Mouse (Mus musculus): ENCODE measurements around the gene Cela1. TPM values are rescaled to one million over a fixed set of nuclear protein-coding genes. Genes with fewer than 3 reads are reported as not detected.
A peak's percentile ranks its signal among the peaks of the same experiment; 100 is the strongest.

The Cela1 gene
- polyA plus RNA-seq, 2 experiments from 2014 or later, result 6.7 to 10.3 TPM

- no peak for ATAC-seq
Observed at GRCm38 (mm10) chr15:100703913-100704312, 16.2 kb upstream of the Cela1 start.

- ATAC-seq, result no peak
Observed at GRCm38 (mm10) chr15:100701856-100702255, 14.1 kb upstream of the Cela1 start.

GRCm38 (mm10) chr15:100701108-100701507, 13.4 kb upstream of the Cela1 start:
- ATAC-seq, result no peak

GRCm38 (mm10) chr15:100700424-100700823, 12.7 kb upstream of the Cela1 start:
- no peak for ATAC-seq

DNA sequence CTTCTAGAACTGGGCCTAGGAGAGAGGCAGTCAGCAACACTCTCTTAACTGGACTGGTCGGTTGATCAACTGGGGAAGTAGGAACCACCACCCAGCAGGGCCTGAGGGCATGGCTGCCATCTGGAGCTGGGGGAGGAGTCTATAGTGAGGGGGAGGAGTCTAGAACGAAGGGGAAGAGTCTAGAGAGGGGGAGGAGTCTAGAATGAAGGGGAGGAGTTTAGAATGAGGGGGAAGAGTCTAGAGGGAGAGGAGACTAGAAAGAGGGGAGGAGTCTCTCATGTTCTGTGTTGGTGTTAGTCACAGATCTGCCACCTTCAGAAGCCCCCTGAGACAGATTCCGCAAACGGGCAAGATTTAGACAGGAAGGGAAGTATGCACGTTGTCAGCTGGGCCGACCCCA, 11.7 kb upstream of the Cela1 start:
- no peak for ATAC-seq

- ATAC-seq, result no peak
Observed at GRCm38 (mm10) chr15:100698078-100698477, 10.4 kb upstream of the Cela1 start.

DNA sequence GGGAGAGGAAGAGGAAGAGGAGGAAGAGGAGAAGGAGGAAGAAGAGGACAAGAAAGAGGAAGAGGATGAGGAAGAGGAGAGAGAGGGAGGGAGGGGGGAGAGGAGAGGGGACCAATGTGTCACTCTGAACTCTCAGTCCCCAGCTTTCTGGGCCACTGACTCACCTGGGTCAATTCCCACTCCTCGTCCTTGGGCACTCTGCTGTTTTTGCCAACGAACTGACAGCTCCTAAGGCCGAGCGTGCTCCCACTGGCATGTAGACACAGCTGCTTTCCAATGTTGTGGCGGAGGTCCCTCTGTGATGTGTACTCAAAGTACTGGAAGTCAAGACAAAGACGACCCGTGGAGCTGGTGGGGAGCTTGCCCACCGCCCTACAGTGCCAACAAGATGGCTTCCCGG, 6.7 kb upstream of the Cela1 start:
- no peak for ATAC-seq

- no peak for ATAC-seq
Observed at GRCm38 (mm10) chr15:100691990-100692389, 4.3 kb upstream of the Cela1 start.

DNA sequence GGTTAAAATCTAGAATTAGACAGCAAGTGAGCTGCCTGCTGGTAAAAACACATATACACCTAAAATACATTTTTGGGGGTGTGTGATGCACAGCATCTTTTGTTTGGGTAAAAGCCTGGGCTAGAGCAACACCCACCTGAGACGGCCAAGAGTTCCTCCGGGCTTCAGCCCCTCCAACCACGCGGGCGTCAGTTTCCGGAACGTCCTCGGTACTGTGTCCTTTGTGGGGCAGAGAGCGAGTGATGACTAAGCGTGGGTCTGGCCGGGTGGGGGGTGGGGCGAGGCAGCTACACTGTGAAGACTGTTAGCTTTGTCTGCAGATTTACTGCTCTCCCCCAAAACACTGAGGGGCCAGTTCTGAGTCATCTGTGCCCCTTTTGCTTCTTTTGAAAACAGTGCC, 732 bp downstream of the Cela1 start:
- peak; percentile 53 for ATAC-seq

DNA sequence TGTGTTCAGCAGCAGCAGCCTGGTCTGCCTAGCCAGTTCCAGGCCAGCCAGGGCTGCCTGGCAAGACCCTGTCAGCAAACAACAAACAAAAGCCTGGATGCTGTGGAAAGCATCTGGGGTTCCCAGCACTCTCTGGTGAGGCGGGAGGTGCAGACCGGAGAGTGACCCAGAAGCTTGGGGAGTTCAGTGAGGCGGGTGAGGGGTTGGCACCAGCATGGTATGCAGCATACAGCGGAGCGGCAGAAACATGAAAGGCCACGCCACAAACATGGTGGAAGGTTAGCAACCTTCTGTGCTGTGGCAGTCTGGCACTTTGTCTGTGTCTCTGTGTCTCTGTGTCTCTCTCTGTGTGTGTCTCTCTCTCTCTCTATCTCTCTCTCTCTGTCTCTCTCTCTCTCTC, 1.3 kb downstream of the Cela1 start:
- no peak for ATAC-seq

DNA sequence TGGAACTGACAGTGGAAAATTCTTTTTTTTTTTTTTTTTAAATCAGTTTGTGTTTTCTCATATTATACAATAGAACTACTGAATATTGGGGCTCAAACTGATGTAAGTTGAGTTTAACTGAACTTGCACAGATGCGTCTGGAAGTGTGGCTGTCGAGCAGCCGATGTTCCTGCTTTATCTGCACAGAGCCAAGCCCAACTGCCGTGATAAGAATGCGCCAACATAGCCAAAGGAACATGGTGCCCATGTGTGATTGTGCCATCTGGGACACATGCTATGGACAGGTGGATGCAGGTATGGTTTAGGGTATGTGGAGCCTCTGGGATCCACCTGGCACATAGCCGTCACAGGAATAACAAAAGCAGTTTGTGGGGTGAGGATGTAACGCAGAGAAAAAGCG, 1.9 kb downstream of the Cela1 start:
- no peak for ATAC-seq

GRCm38 (mm10) chr15:100685255-100685654, 2.5 kb downstream of the Cela1 start:
- no peak for ATAC-seq

GRCm38 (mm10) chr15:100684450-100684849, 3.3 kb downstream of the Cela1 start:
- no peak for ATAC-seq

- ATAC-seq, result peak; percentile 59
Observed at GRCm38 (mm10) chr15:100683041-100683440, 4.7 kb downstream of the Cela1 start.

- ATAC-seq, result no peak
Observed at GRCm38 (mm10) chr15:100681770-100682169, 6.0 kb downstream of the Cela1 start.

GRCm38 (mm10) chr15:100680381-100680780, 7.3 kb downstream of the Cela1 start:
- no peak for ATAC-seq

- ATAC-seq, result no peak
Observed at GRCm38 (mm10) chr15:100679005-100679404, 8.7 kb downstream of the Cela1 start.

DNA sequence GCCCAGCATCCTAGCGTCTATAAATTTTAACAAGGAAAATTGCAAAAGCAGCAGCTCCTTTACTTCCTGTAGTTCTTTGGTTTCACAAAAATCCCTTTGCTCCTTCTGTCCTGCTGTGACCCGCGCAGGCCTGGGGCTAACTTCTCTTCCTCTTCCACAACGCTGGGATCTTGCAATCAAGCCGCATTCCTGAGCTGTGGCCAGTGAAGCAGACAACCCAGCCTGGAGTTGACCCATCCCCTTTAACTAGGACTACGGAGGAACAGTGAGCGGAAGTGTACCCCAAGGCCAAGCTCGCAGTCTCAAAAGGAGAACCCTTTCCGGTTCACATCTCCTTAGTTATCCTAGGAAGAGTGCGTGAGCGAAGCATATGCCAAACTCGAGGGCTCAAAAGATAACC, 9.1 kb downstream of the Cela1 start:
- ATAC-seq, result no peak

DNA sequence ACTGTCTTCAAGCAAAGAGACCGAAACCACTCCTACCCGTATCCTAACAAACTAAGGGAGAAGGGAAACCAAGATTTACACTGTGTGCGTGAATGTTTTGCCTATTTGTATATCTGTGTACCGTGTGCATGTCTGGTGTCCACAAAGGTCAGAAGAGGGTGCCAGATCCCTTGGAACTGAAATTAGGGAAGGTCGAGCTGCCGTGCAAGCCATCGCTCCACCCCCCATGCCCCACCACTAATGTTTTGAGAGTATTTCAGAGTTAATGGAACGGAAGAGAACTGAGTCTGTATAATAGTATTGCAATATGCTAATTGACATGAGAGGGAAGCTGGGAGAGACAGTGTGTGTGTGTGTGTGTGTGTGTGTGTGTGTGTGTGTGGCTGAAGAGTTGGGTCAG, 10.0 kb downstream of the Cela1 start:
- ATAC-seq, result no peak

- no peak for ATAC-seq
Observed at GRCm38 (mm10) chr15:100676521-100676920, 11.2 kb downstream of the Cela1 start.

GRCm38 (mm10) chr15:100675486-100675885, 12.2 kb downstream of the Cela1 start:
- ATAC-seq, result no peak

DNA sequence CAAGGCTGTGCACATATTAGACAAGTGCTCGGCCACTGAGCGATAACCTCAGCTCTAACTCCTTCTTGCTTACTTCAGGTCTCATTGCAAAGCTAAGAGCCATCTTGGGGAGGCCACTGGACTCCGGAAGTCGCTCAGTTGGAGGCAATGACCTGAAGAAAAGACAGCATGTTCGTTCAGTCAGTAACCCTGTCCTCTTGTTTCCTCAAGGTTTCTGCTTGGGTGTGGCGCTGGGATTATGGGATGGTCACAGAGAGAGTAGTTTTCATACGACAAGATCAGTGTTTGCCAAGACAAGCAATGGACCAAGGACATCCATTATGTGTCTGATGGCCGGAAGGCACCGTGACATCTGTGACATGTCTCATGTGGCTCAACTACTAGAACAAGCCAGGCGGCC, 13.2 kb downstream of the Cela1 start:
- ATAC-seq, result no peak

- no peak for ATAC-seq
Observed at GRCm38 (mm10) chr15:100673585-100674391, 13.9 kb downstream of the Cela1 start.

GRCm38 (mm10) chr15:100670833-100671232, 16.9 kb downstream of the Cela1 start:
- no peak for ATAC-seq

DNA sequence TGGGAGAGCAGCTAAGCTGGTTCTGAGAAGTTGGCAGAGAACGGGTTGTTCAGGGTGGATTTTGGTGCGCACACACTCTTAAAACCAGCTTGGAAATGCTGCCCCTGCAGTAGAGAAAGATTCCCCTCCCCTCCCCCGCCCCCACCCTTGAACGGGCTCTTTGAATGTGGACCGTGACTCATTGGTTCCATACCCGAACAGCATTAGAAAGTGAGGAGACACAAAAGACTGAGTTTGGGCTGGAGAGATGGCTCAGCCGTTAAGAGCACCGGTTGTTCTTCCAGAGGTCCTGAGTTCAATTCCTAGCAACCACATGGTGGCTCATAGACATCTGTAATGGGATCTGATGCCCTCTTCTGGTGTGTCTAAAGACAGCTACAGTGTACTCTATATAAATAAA, 17.7 kb downstream of the Cela1 start:
- peak; percentile 6 for ATAC-seq
